Mouse (Mus musculus) forebrain, postnatal 0 days (tissue): ENCODE results near the gene C1ql4. TPM values are rescaled to one million over a fixed set of nuclear protein-coding genes. Genes with fewer than 3 reads are reported as not detected.
"Not testable (repeated sequence)": the region's sequence is repeated elsewhere in the genome, so short reads cannot be mapped to it uniquely, and the experiment has no call there.

Source experiments
- ATAC-seq: fragments of 200-750 bp; cut with Nextera tagmentation; 2 replicates; pipeline ENCODE4 v1.8.0; 2017; ENCODE audit warnings: mild to moderate bottlenecking, moderate library complexity
- DNase-seq: peaks from one replicate; pipeline ENCODE4 v3.0.0-alpha.2; 2015
- H3K27ac ChIP-seq: fragments of 300-500 bp; sonication (generic); 2 replicates; pipeline ENCODE4 v1.5.1; 2014; ENCODE audit warnings: low read depth, mild to moderate bottlenecking, antibody characterized with exemption, low read length, moderate library complexity, mixed read lengths
- H3K27me3 ChIP-seq: fragments of 300-500 bp; sonication (generic); 2 replicates; pipeline ENCODE4 v1.6.1; 2014; ENCODE audit warnings: mild to moderate bottlenecking, low read length, mixed read lengths; ENCODE audit not compliant: insufficient read depth
- H3K36me3 ChIP-seq: fragments of 300-500 bp; sonication (generic); 2 replicates; pipeline ENCODE4 v1.6.1; 2014; ENCODE audit warnings: mild to moderate bottlenecking, moderate library complexity; ENCODE audit not compliant: insufficient read depth
- H3K4me1 ChIP-seq: fragments of 300-500 bp; sonication (generic); 2 replicates; pipeline ENCODE4 v1.6.1; 2014; ENCODE audit warnings: antibody characterized with exemption; ENCODE audit not compliant: insufficient read depth
- H3K4me2 ChIP-seq: fragments of 300-500 bp; sonication (generic); 2 replicates; pipeline ENCODE4 v1.6.1; 2014; ENCODE audit warnings: low read depth, mild to moderate bottlenecking, moderate library complexity
- H3K4me3 ChIP-seq: fragments of 300-500 bp; sonication (generic); 2 replicates; pipeline ENCODE4 v1.5.1; 2014; ENCODE audit warnings: low read depth, low read length, mixed read lengths
- H3K9ac ChIP-seq: fragments of 300-500 bp; sonication (generic); 2 replicates; pipeline ENCODE4 v1.6.1; 2014; ENCODE audit warnings: mild to moderate bottlenecking
- H3K9me3 ChIP-seq: fragments of 300-500 bp; sonication (generic); 2 replicates; pipeline ENCODE4 v1.6.1; 2016; ENCODE audit warnings: low read length
- CTCF ChIP-seq: sonication (generic); IDR thresholded peaks from 2 replicates; pipeline ENCODE4 v1.5.1; 2016; ENCODE audit warnings: antibody characterized with exemption, control low read depth, low read depth
- WGBS: fragments of 180-500 bp; shearing (Covaris S2); extraction: QIAGEN DNeasy Blood & Tissue Kit; methylation state at CpG from one replicate; pipeline ENCODE4 v1.1.7; 2014; 5-methylcytosine and 5-hydroxymethylcytosine counted together
- polyA plus RNA-seq: library from polyadenylated mRNA; unstranded; fragments of >200 nt; fragmentation: Nextera tagmentation; extraction: Ambion mirVana; gene quantifications from 2 replicates; pipeline ENCODE4 v1.2.1, GENCODE M21; 2015
- total RNA-seq: library from RNA; depleted of rRNA; stranded (reverse); fragments of >200 nt; gene quantifications from 2 replicates; pipeline ENCODE4 v1.2.3, GENCODE M21; 2014

C1ql4 gene
- total and polyA plus RNA-seq, 2 experiments from 2014 or later, result 0.40 to 0.48 TPM

DNA sequence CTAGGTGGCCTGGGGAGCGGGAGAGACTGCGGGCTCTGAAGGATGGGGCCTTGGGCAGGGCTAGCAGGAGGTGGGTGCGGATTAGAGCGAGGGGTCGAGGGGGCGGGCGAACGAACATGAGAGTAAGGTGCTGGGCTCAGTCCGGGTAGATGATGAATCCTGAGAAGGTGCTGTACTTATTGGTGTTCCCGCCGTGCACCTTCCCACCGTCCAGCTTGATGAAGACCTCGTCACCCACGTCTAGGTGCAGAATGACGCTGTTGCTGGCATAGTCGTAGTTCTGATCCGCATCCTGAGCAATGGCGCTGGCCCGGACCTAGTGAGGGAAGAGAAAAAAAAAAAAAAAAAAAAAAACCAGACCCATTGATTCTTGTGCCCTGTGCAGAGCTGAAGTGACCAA lies 3.0 kb downstream of the C1ql4 start:
- no peak for TF ChIP-seq CTCF
- no peak overlapping the region for H3K4me2 ChIP-seq
- H3K27me3 ChIP-seq, result peaks cover 54% of the 10 kb centered on the region
- WGBS, result 16% methylated on average over 19 of the region's 19 CpGs
- no peaks in the 10 kb centered on the region for H3K4me1 ChIP-seq
- no peaks in the 10 kb centered on the region for H3K9me3 ChIP-seq
- H3K9ac ChIP-seq, result no peak overlapping the region
- no peak overlapping the region for H3K4me3 ChIP-seq
- no peak for DNase-seq
- no peaks in the 10 kb centered on the region for H3K36me3 ChIP-seq
- no peak for ATAC-seq
- H3K27ac ChIP-seq, result no peak overlapping the region

DNA sequence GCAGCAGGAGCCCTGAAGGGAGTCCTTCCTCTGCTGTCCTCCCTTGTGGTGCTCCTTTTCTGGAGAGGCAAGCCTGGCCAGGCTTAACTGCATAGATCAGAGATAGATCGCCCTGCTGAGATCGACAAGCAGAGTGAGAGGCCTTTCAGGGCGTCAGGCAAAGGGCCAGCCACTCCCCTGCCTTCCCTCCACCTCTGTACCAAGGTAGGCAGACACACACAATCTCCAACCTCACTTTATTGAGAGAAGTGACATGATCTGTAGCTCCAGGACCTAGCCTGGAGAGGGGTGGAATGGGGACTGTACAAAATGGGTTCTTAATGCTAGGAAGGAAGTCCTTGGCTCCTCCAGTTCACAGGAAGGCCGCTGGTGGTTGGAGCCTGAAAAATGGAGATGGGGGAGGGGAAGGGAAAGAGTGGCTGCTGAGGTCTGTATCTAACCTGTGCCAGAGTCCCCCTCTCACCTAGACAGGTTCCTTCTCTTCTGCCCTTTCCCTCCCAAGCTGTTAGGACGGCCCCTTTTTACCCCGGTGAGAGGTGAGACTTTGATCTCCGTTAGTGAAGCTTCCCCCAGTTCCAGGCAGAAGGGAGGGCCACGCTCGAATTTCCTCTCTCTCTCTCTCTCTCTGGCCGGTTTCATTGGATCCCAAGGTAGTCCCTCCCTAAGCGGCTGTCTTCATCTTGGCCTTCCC lies 3.6 kb downstream of the C1ql4 start:
- no peak for ATAC-seq
- no peaks in the 10 kb centered on the region for H3K4me1 ChIP-seq
- no peak overlapping the region for H3K27ac ChIP-seq
- TF ChIP-seq CTCF, result no peak
- H3K9me3 ChIP-seq, result no peaks in the 10 kb centered on the region
- no peak overlapping the region for H3K4me3 ChIP-seq
- no peak overlapping the region for H3K9ac ChIP-seq
- H3K36me3 ChIP-seq, result no peaks in the 10 kb centered on the region
- H3K4me2 ChIP-seq, result no peak overlapping the region
- no peak for DNase-seq
- WGBS, result 12% methylated on average over 11 of the region's 11 CpGs
- peaks cover 48% of the 10 kb centered on the region for H3K27me3 ChIP-seq

DNA sequence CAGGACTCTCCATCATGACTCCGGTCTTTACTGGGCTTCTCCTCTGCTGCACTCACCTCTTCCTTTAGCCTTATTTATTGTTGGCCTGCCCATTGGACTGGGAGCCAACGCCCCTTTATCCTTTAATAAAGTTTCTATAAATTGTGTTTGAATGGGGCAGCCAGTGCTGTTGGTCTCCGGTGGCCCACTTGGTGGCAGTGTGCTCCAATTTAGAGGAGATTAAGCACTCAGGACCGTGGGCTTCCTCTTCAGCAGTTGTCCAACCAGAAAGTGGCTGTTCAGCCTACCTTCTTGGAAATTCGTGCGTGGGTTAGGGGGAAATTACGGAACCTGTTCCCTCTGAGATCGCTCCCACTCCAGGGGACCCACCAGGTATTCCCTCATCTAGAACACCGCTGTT lies 4.4 kb downstream of the C1ql4 start:
- TF ChIP-seq CTCF, result peak; percentile 72
- Histone ChIP-seq H3K27ac (no peak overlapping the region), H3K4me1 (no peaks in the 10 kb centered on the region), H3K36me3 (no peaks in the 10 kb centered on the region), H3K4me2 (no peak overlapping the region), H3K9me3 (no peaks in the 10 kb centered on the region), H3K4me3 (no peak overlapping the region), H3K27me3 (peaks cover 41% of the 10 kb centered on the region), H3K9ac (no peak overlapping the region)
- WGBS, result 68% methylated on average over 9 of the region's 9 CpGs
- peak; percentile 73 for DNase-seq
- no peak; the same call in 1 of the 2 replicates for ATAC-seq

DNA sequence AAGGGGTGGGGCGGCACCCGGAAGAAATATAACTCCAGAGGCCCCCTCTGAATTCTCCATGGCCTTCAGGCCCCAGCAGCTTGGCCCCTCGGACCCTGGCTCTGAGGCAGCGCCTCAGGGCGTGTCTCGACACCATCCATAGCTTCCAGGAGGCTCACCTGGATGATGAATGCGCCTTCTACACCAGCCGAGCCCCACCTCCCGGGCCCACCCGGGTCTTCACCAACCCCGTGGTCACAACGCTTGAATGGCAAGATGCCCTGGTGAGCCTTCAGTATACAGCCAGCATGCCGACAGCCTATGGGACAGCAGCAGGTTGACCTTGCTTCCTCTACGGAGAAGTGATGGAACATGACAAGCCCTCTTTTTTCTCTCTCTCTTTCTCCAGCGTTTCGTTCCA lies 4.8 kb downstream of the C1ql4 start:
- no peak overlapping the region for H3K27ac ChIP-seq
- peaks cover 41% of the 10 kb centered on the region for H3K27me3 ChIP-seq
- WGBS, result 92% methylated on average over 16 of the region's 16 CpGs
- ATAC-seq (no peak), DNase-seq (no peak)
- H3K4me2 ChIP-seq, result no peak overlapping the region
- TF ChIP-seq CTCF, result no peak
- no peak overlapping the region for H3K9ac ChIP-seq
- H3K36me3 ChIP-seq, result no peaks in the 10 kb centered on the region
- H3K4me1 ChIP-seq, result no peaks in the 10 kb centered on the region
- no peak overlapping the region for H3K4me3 ChIP-seq
- no peaks in the 10 kb centered on the region for H3K9me3 ChIP-seq

DNA sequence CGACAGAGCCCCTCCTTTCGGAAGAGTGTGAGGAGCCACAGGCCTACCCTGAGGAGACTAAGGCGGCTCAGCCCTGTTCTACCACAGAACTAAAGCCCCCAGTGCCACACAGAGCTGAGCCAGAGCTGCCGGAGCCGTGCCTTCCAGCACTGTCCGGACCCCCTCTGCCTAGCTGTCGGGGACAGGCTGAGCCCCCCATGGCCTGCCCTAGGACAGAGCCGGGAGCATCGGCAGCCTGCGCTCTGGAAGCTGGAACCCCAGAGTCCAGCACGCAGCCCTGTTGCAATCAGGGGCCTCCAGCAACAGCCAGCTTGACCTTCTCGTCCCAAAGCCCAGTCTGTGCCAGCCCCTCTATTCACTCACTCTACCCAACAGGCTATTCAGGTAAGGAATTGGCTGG lies 5.3 kb downstream of the C1ql4 start:
- H3K4me2 ChIP-seq, result no peak overlapping the region
- H3K27ac ChIP-seq, result no peak overlapping the region
- 93% methylated on average over 12 of the region's 12 CpGs for WGBS
- ATAC-seq, result no peak
- DNase-seq, result no peak
- H3K27me3 ChIP-seq, result peaks cover 38% of the 10 kb centered on the region
- no peak for TF ChIP-seq CTCF
- H3K36me3 ChIP-seq, result no peaks in the 10 kb centered on the region
- no peak overlapping the region for H3K4me3 ChIP-seq
- no peak overlapping the region for H3K9ac ChIP-seq
- no peaks in the 10 kb centered on the region for H3K9me3 ChIP-seq
- H3K4me1 ChIP-seq, result no peaks in the 10 kb centered on the region

DNA sequence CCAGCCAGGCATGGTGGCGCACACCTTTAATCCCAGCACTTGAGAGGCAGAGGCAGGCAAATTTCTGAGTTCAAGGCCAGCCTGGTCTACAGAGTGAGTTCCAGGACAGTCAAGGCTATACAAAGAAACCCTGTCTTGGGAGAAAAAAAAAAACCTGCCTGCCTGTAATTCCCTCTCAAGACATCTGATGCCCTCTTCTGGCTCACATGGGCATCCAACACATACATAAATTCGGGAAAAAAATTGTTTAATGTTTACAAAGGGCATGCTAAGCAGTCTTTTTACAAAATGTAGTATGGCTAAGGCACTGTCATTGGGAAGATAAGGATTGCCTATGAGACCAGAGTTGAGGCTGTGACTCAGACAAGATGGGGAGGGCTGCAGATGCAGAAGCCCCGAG lies 7.8 kb downstream of the C1ql4 start:
- peak; percentile 24; the same call in 1 of the 2 replicates for TF ChIP-seq CTCF
- ATAC-seq (no peak), DNase-seq (no peak)
- Histone ChIP-seq H3K36me3 (no peaks in the 10 kb centered on the region), H3K9ac (no peak overlapping the region), H3K9me3 (no peaks in the 10 kb centered on the region), H3K4me1 (0 out of 2 replicates have a peak, but pooled peaks cover 6% of the 10 kb centered on the region), H3K27ac (no peak overlapping the region), H3K4me2 (no peak overlapping the region), H3K4me3 (no peak overlapping the region), H3K27me3 (peaks cover 14% of the 10 kb centered on the region; the same call in 1 of the 2 replicates)
- 89% methylated on average over 3 of the region's 3 CpGs for WGBS

DNA sequence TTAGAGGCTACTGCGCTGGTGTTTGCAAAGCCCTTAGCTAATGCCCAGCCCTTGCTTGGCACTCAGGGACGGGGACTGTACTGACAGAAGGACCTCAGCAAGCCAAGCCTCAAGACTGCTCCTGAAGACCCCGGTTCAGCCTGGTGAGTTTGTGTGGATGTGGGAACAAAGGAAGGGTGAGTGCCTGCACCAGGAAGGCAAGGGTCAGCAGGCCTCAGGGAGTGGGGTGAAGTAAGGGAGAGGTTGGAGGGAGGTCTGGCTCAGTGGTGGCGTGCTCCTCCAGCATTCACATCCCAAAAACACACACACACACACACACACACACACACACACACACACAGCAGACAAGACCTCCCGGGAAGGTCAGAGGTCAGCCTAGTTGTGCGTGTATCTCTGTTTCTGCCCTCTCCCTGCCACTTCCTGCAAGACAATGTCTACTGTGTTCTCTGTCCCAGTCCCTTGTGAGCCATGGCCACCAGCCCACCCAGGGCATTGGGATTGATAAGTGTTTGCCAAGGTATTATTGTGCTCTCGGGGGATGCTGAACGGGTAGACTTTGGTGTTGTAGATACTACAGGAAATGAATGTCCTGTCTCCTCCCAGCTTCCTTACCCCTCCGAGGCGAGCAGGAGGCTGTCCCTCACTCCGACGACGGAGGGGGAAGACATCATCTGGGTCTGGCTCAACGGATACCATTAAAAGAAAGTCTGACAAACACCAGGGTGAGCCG lies 9.3 kb downstream of the C1ql4 start:
- no peak overlapping the region for H3K27ac ChIP-seq
- no peak for TF ChIP-seq CTCF
- no peaks in the 10 kb centered on the region for H3K36me3 ChIP-seq
- ATAC-seq (no peak), DNase-seq (no peak)
- no peak overlapping the region for H3K4me3 ChIP-seq
- 83% methylated on average over 15 of the region's 15 CpGs for WGBS
- H3K9me3 ChIP-seq, result no peaks in the 10 kb centered on the region
- peaks cover 11% of the 10 kb centered on the region; the same call in 1 of the 2 replicates for H3K4me1 ChIP-seq
- no peak overlapping the region for H3K4me2 ChIP-seq
- H3K27me3 ChIP-seq, result no peaks in the 10 kb centered on the region
- no peak overlapping the region for H3K9ac ChIP-seq

DNA sequence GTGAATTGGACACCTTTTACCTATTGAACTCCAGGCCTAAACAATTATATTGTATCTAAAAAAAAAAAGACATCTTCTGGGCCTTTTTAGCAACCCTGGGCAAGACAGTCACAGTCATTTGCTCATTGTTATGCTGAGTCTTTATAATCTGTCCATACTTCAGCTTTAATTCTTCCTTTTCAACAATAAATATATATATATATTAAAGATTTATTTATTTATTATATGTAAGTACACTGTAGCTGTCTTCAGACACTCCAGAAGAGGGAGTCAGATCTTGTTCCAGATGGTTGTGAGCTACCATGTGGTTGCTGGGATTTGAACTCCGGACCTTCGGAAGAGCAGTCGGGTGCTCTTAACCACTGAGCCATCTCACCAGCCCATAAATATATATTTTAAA lies 11.6 kb downstream of the C1ql4 start:
- H3K36me3 ChIP-seq, H3K27ac ChIP-seq, H3K4me2 ChIP-seq, H3K4me3 ChIP-seq, H3K9ac ChIP-seq, ATAC-seq, H3K27me3 ChIP-seq, H3K9me3 ChIP-seq: not testable (repeated sequence)
- 100% methylated on average over 3 of the region's 3 CpGs for WGBS
- peak; percentile 62 for DNase-seq
- H3K4me1 ChIP-seq, result peaks cover 11% of the 10 kb centered on the region; the same call in 1 of the 2 replicates
